8 mouse cellular contexts compared by ENCODE assay signal in genomic region chr15:81585746-81586461, GRCm38 (mm10). TPM values are rescaled to one million over a fixed set of nuclear protein-coding genes. Genes with fewer than 3 reads are reported as not detected.
DNase-seq lines count a peak whose midpoint lies in the region; ATAC-seq and TF ChIP-seq lines count a peak whose summit lies in the region.

No protein-coding gene starts in this region.

- H3K36me3 ChIP-seq in G1E (replicated peaks) = peaks cover 19% of the 10 kb centered on the region
- no peaks in the 10 kb centered on the region for H3K36me3 ChIP-seq in forebrain, postnatal 0 days (ENCODE audit: insufficient read depth)
- H3K36me3 ChIP-seq in lung, embryonic 15.5 days = peaks cover 6% of the 10 kb centered on the region; the same call in 1 of the 2 replicates
- H3K36me3 ChIP-seq in thymus, adult 2 months (ENCODE audit: control insufficient read depth, insufficient read depth, low read length) = no peaks in the 10 kb centered on the region

- H3K9me3 ChIP-seq in G1E (replicated peaks) = no peaks in the 10 kb centered on the region
- H3K9me3 ChIP-seq in forebrain, postnatal 0 days (ENCODE audit: low read length) = no peaks in the 10 kb centered on the region
- no peaks in the 10 kb centered on the region for H3K9me3 ChIP-seq in lung, embryonic 15.5 days

- TF ChIP-seq POLR2A in thymus, adult 2 months (IDR thresholded peaks at IDR 0.05; ENCODE audit: control insufficient read depth, extremely low read depth, insufficient read depth, low read length, poor library complexity) = peak; percentile 85

- peak overlapping the region; percentile 83 for H3K4me2 ChIP-seq in forebrain, postnatal 0 days (ENCODE audit: low read depth)
- peak overlapping the region; percentile 57 for H3K4me2 ChIP-seq in lung, embryonic 15.5 days

- peaks cover 22% of the 10 kb centered on the region for H3K4me1 ChIP-seq in G1E (ENCODE audit: insufficient read depth, low read depth, low read length)
- H3K4me1 ChIP-seq in forebrain, postnatal 0 days (ENCODE audit: insufficient read depth) = peaks cover 11% of the 10 kb centered on the region; the same call in 1 of the 2 replicates
- H3K4me1 ChIP-seq in lung, embryonic 15.5 days = peaks cover 21% of the 10 kb centered on the region
- no peaks in the 10 kb centered on the region; the same call in 1 of the 2 replicates for H3K4me1 ChIP-seq in thymus, adult 2 months (replicated peaks; ENCODE audit: control insufficient read depth, insufficient read depth, low read length)

- no peak for TF ChIP-seq CTCF in G1E (IDR thresholded peaks at IDR 0.05; ENCODE audit: low read depth, low read length)
- peak; percentile 63 for TF ChIP-seq CTCF in forebrain, postnatal 0 days (IDR thresholded peaks at IDR 0.05; ENCODE audit: low read depth)
- no peak for TF ChIP-seq CTCF in thymus, adult 2 months (IDR thresholded peaks at IDR 0.05; ENCODE audit: borderline replicate concordance, control insufficient read depth, extremely low read depth, insufficient read depth, low read length, poor library complexity)

- H3K4me3 ChIP-seq in G1E (ENCODE audit: low read depth, low read length) = peak overlapping the region; percentile 86
- peak overlapping the region; percentile 97 for H3K4me3 ChIP-seq in forebrain, postnatal 0 days (ENCODE audit: low read depth, low read length)
- peak overlapping the region; percentile 93 for H3K4me3 ChIP-seq in lung, embryonic 15.5 days
- peak overlapping the region; percentile 88 for H3K4me3 ChIP-seq in thymus, adult 2 months (ENCODE audit: control insufficient read depth, insufficient read depth, low read length)

- H3K27ac ChIP-seq in forebrain, postnatal 0 days (ENCODE audit: low read depth, low read length) = peak overlapping the region; percentile 100
- H3K27ac ChIP-seq in lung, embryonic 15.5 days = peak overlapping the region; percentile 100
- H3K27ac ChIP-seq in thymus, adult 2 months (ENCODE audit: control insufficient read depth, insufficient read depth, low read length) = peak overlapping the region; percentile 95

- no peaks in the 10 kb centered on the region for H3K27me3 ChIP-seq in G1E (ENCODE audit: insufficient read depth, low read length)
- H3K27me3 ChIP-seq in forebrain, postnatal 0 days (ENCODE audit: insufficient read depth, low read length) = no peaks in the 10 kb centered on the region
- H3K27me3 ChIP-seq in lung, embryonic 15.5 days = no peaks in the 10 kb centered on the region
- no peaks in the 10 kb centered on the region for H3K27me3 ChIP-seq in thymus, adult 2 months (ENCODE audit: control insufficient read depth, insufficient read depth, low read length)

- peak overlapping the region; percentile 100 for H3K9ac ChIP-seq in forebrain, postnatal 0 days
- peak overlapping the region; percentile 99 for H3K9ac ChIP-seq in lung, embryonic 15.5 days

- WGBS in forebrain, postnatal 0 days = under 1% methylated on average over 48 of the region's 77 CpGs
- under 1% methylated on average over 54 of the region's 77 CpGs for WGBS in lung, embryonic 15.5 days
- WGBS in thymus, adult 2 months = under 1% methylated on average over 64 of the region's 77 CpGs

- ATAC-seq in G1E (ENCODE audit: extremely low read depth, insufficient number of reproducible peaks, low FRiP score, poor library complexity, severe bottlenecking) = peak; percentile 50
- peak; percentile 56 for ATAC-seq in forebrain, postnatal 0 days
- peak; percentile 80 for ATAC-seq in lung, embryonic 15.5 days (ENCODE audit: borderline replicate concordance, extremely low read depth, low FRiP score, low TSS enrichment)

- peak; percentile 79 for DNase-seq in G1E (ENCODE audit: low spot score)
- DNase-seq in cerebellum, adult 18-20 months = peak; percentile 89 to 94
- peak; percentile 83 for DNase-seq in forebrain, postnatal 0 days
- peak; percentile 85 for DNase-seq in heart, postnatal 4 days
- DNase-seq in layer of hippocampus, adult 9-10 months (ENCODE audit: low spot score) = peak; percentile 50
- DNase-seq in ovary, adult 18-20 months (ENCODE audit: low spot score) = peak; percentile 88
- peak; percentile 91 for DNase-seq in thymus, adult 2 months

RNA-seq across cellular contexts. Expression of gene Ep300, which starts 0.8 kb away (rescaled TPM):
- total RNA-seq in G1E (2014; fragmentation: Nextera tagmentation) = 224 and 232 TPM in 2 replicates
- total RNA-seq in G1E (2017) = 34.3 and 37.1 TPM in 2 replicates
- 22.5 and 26.4 TPM in 2 replicates for polyA plus RNA-seq in G1E (2012)
- total RNA-seq in forebrain, postnatal 0 days (2014; rRNA removed) = 42.4 and 50.1 TPM in 2 replicates
- polyA plus RNA-seq in forebrain, postnatal 0 days (2015; fragmentation: Nextera tagmentation; extraction: Ambion mirVana) = 8.6 and 15.6 TPM in 2 replicates
- 10 to 100 TPM; 41.8 to 47.7 TPM for total RNA-seq in heart, postnatal 4 days (2021)
- polyA plus RNA-seq in lung, embryonic 15.5 days (2015; fragmentation: Nextera tagmentation; extraction: Ambion mirVana) = 12.0 and 13.6 TPM in 2 replicates
- 60.6 and 70.7 TPM in 2 replicates for polyA plus RNA-seq in thymus, adult 2 months (2012; rRNA removed)

Comparison
In these comparisons a context has a peak if more than half of its experiments do, and no peak if none do; other contexts are left out.
1. Peak in every context shown above with its lines: DNase-seq, ATAC-seq, H3K4me3 ChIP-seq and H3K27ac ChIP-seq.